Mouse (Mus musculus) brain, embryonic 14.5 days (tissue): Measurements from ENCODE around the gene Arhgap21.

Experiments used
- CTCF ChIP-seq: fragments of 200-500 bp; IDR thresholded peaks from 2 replicates; pipeline ENCODE4 v1.5.1; 2012; ENCODE audit warnings: inconsistent platforms, mild to moderate bottlenecking, moderate library complexity, borderline replicate concordance; ENCODE audit not compliant: insufficient read depth, insufficient read length; ENCODE audit errors: extremely low read depth
- POLR2A ChIP-seq: fragments of 200-500 bp; IDR thresholded peaks from 2 replicates; pipeline ENCODE4 v1.6.1; 2012; ENCODE audit warnings: mild to moderate bottlenecking, inconsistent platforms, borderline replicate concordance; ENCODE audit not compliant: poor library complexity, insufficient read depth, insufficient read length, severe bottlenecking; ENCODE audit errors: extremely low read depth

GRCm38 (mm10) chr2:20910446-20910845 lies 58.2 kb downstream of the Arhgap21 start:
- TF ChIP-seq CTCF (no peak), POLR2A (no peak)
